Mouse (Mus musculus) left cerebral cortex, adult 2 months (tissue): ENCODE results near the gene Tmem81. TPM values are rescaled to one million over a fixed set of nuclear protein-coding genes. Genes with fewer than 3 reads are reported as not detected.

Source experiments
- DNase-seq, 2 experiments: peaks; one replicate each; pipeline ENCODE4 v3.0.0; 2021 to 2022; ENCODE audit warnings: low spot score in 2 of 2, mixed read lengths in 1 of 2; ENCODE audit errors: extremely low spot score in 1 of 2
- H3K27ac ChIP-seq: fragments of 200-600 bp; 2 replicates; pipeline ENCODE4 v1.8.1; 2022
- H3K4me3 ChIP-seq: fragments of 200-600 bp; 2 replicates; pipeline ENCODE4 v1.8.1; 2022
- CTCF ChIP-seq: fragments of 200-600 bp; IDR thresholded peaks from 2 replicates; pipeline ENCODE4 v1.8.1; 2022; ENCODE audit warnings: antibody characterized with exemption, mild to moderate bottlenecking, moderate library complexity
- intact Hi-C: fragments of 180-260 bp; cut with DNase I; formaldehyde crosslinking; loops from one replicate; pipeline ENCODE4 v1.15.1; 2025
- total RNA-seq, 2 experiments: library from RNA; stranded (reverse); gene quantifications; 2 replicates each; pipeline ENCODE4 v1.2.3; 2021

Gene Tmem81
- total RNA-seq, 2 experiments from 2014 or later, result 3.9 to 4.4 TPM

GRCm38 (mm10) chr1:132523920-132524319 lies 17.9 kb downstream of the Tmem81 start:
- intact Hi-C loops, result no loop called here
- DNase-seq, result no peak
- no peak overlapping the region for H3K27ac ChIP-seq
- H3K4me3 ChIP-seq, result no peak overlapping the region
- TF ChIP-seq CTCF, result peak; percentile 55

- DNase-seq, result peak; percentile 79 to 84
- H3K27ac ChIP-seq, result peak overlapping the region; percentile 69
- intact Hi-C loops, result loop anchor here (1.0 kb wide), 2 partner anchors 68 to 211 kb away; no protein-coding TSS in a partner anchor
- no peak overlapping the region for H3K4me3 ChIP-seq
- TF ChIP-seq CTCF, result peak; percentile 93
Observed at GRCm38 (mm10) chr1:132525832-132526231, 19.8 kb downstream of the Tmem81 start.

DNA sequence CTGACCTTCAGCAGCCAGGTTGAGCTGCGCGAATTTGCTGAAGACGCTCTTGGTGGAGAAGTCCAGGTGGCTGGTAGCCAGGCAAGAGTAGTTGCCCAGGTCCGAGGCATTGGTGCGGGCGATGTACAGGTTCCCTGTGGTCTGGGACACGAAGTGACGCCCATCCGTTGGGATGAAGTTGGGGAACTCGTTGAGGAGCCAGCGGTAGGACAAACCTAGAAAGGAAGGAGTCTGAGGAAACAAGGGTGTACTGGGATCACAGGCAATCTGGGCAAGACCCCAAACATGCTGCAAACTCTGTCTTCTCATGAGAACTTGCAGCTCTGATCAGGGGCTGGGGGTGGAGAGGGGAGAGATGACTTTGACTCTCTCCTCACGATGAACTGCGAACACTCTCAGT lies 22.0 kb downstream of the Tmem81 start:
- Histone ChIP-seq H3K27ac (no peak overlapping the region), H3K4me3 (no peak overlapping the region)
- intact Hi-C loops, result no loop called here
- TF ChIP-seq CTCF, result no peak
- DNase-seq, result no peak

- H3K27ac ChIP-seq, result no peak overlapping the region
- H3K4me3 ChIP-seq, result no peak overlapping the region
- intact Hi-C loops, result no loop called here
- TF ChIP-seq CTCF, result no peak
- DNase-seq, result no peak
Observed at GRCm38 (mm10) chr1:132528647-132529334, 22.8 kb downstream of the Tmem81 start.

- no peak for TF ChIP-seq CTCF
- Histone ChIP-seq H3K27ac (no peak overlapping the region), H3K4me3 (no peak overlapping the region)
- DNase-seq, result no peak
- intact Hi-C loops, result no loop called here
Observed at GRCm38 (mm10) chr1:132530631-132531191, 24.7 kb downstream of the Tmem81 start.

- H3K27ac ChIP-seq, result no peak overlapping the region
- no peak overlapping the region for H3K4me3 ChIP-seq
- DNase-seq, result no peak
- TF ChIP-seq CTCF, result no peak
- intact Hi-C loops, result no loop called here
Observed at GRCm38 (mm10) chr1:132532521-132532920, 26.5 kb downstream of the Tmem81 start.

- no peak overlapping the region for H3K4me3 ChIP-seq
- intact Hi-C loops, result no loop called here
- DNase-seq, result no peak
- H3K27ac ChIP-seq, result no peak overlapping the region
- TF ChIP-seq CTCF, result no peak
Observed at GRCm38 (mm10) chr1:132533840-132534239, 27.8 kb downstream of the Tmem81 start.

DNA sequence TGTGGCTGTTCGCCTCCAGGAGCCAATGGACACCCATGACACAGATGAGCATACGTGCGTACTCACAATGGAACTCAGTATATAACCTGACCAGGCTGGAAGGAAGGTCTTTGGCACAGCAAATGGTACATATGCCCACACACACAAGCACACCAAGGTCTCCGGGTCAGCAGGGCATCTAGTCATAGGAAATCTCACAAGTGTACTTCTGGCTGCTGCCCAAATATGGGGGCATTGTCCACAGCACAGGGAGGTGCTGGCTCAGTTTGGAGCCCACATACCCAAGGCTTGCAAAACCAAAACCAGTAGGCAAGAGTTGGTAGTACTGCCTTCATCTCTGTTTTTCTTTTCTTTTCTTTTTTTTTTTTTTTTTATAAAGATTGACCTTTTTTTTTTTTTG lies 29.5 kb downstream of the Tmem81 start:
- Histone ChIP-seq H3K27ac (no peak overlapping the region), H3K4me3 (no peak overlapping the region)
- intact Hi-C loops, result no loop called here
- DNase-seq, result no peak
- TF ChIP-seq CTCF, result no peak

GRCm38 (mm10) chr1:132536416-132536815 lies 30.4 kb downstream of the Tmem81 start:
- no peak for TF ChIP-seq CTCF
- H3K27ac ChIP-seq, result no peak overlapping the region
- DNase-seq, result no peak
- intact Hi-C loops, result no loop called here
- H3K4me3 ChIP-seq, result no peak overlapping the region

- intact Hi-C loops, result no loop called here
- DNase-seq, result no peak
- peak overlapping the region; percentile 57 for H3K27ac ChIP-seq
- no peak overlapping the region for H3K4me3 ChIP-seq
- no peak for TF ChIP-seq CTCF
Observed at GRCm38 (mm10) chr1:132537736-132538135, 31.7 kb downstream of the Tmem81 start.

DNA sequence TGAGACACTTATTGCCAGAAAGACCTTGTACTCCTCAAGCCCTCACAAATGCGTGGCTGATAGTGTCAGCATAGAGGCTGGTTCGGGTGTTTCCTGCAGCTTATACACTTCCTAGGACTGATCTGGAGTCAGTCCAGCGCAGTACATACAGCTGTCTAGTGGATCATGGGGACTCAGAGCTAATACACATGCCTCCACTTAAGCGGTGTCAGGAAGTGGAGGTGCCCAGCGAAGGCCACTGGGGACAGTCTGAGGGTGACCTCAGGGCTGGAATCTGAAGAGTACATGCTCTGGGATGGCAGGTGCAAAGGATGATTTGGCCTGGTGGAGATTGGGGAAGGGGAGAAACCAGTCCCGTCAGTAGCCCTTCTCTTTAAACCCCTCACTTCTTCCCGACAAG lies 34.7 kb downstream of the Tmem81 start:
- 0 out of 2 replicates have a peak overlapping the region, but pooled peaks have one; percentile 3 for H3K27ac ChIP-seq
- DNase-seq, result no peak
- intact Hi-C loops, result loop anchor here (5.0 kb wide), 1 partner anchor 42 kb away; no protein-coding TSS in a partner anchor
- H3K4me3 ChIP-seq, result peak overlapping the region; percentile 85
- no peak for TF ChIP-seq CTCF

GRCm38 (mm10) chr1:132541171-132541823 lies 35.3 kb downstream of the Tmem81 start:
- Histone ChIP-seq H3K4me3 (peak overlapping the region; percentile 85), H3K27ac (peak overlapping the region; percentile 92)
- DNase-seq, result no peak
- intact Hi-C loops, result loop anchor here (5.0 kb wide), 1 partner anchor 41 kb away; no protein-coding TSS in a partner anchor
- TF ChIP-seq CTCF, result no peak
